Mouse (Mus musculus): ENCODE results near the gene Rpl13a.

The Rpl13a gene

GRCm38 (mm10) chr7:45083300-45083890 is 45.2 kb downstream of the Rpl13a start:
- DNase-seq: no peak

DNA sequence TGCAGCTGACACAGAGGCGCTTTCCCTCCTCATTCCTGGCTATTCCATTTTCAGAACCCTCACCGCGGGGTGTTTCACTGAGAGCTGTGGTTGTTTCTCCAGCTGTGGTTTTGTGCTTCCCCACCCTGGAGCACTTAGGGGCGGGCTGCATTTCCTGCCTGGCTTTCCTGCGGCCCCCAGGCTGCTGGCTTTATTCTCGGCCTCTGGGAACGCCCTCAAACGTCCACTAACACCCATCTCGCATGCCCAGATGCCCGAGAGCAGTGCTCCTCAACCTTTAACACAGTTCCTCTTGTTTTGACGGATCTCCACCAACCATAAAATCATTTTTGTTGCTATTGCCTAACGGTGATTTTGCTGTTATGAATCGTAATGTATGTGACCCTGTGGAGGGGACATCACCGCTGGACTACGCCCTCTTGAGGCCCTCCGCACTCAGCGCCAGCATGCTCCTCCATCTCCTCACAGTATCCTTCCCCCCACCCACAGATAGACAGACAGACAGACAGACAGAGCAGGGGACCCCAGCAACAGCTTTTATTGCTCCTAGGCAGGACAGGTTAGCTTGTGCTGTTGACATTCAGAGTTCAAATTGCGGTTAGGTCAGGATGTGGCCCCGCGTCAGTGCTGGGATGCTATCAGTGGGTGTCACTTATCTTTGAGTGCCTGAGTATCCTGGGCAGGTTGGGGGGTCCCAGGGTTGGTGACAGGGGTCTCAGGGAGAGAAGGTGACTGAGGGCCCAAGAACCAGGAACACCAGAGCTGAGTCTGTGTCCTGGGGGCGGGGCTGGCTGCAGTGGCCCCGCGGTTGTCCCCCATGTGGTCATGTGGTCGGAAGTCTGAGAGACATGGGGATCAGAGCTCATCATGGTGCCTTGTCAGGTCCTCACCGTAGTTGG is 45.9 kb downstream of the Rpl13a start:
- DNase-seq: no peak

DNA sequence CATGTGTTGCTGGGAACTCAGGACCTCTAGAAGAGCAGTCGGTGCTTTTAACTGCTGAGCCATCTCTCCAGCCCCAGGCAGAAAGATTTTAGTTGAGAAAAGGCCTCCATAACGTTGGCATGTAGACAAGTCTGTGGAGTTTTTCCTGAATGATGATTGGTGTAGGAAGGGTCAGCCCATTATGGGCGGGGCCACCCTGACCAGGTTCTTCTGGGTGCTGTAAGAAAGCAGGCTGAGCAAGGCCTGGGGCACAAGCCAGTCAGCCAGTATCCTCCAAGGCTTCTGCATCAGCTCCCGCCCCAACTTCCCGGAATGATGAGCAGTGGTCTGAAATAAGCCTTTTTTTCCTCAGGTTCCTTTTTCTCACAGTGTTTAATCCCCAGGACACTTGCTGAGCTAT is 47.5 kb downstream of the Rpl13a start:
- no peak for DNase-seq

GRCm38 (mm10) chr7:45079856-45080255 is 48.7 kb downstream of the Rpl13a start:
- DNase-seq: peak; percentile 90

GRCm38 (mm10) chr7:45078513-45078912 is 50.0 kb downstream of the Rpl13a start:
- DNase-seq: peak; percentile 73

DNA sequence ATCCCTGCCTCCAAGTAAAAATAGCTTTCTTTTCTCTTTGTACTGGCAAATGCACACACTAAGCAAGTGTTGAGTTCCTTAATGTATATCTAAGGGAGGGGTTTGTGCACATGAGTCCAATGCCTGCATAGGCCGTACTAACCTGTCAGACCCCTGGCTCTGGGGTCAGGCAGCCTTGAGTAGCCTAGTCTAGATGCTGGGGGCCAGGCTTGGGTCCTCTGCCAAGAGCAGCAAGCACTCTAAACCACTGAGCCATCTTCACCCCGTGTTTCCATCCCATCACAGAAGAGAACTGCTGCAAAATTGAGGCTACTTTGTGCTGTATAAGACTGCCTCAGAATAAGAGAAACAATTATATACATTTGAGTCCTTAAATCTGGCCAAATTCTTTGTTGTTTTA is 50.7 kb downstream of the Rpl13a start:
- no peak for DNase-seq

DNA sequence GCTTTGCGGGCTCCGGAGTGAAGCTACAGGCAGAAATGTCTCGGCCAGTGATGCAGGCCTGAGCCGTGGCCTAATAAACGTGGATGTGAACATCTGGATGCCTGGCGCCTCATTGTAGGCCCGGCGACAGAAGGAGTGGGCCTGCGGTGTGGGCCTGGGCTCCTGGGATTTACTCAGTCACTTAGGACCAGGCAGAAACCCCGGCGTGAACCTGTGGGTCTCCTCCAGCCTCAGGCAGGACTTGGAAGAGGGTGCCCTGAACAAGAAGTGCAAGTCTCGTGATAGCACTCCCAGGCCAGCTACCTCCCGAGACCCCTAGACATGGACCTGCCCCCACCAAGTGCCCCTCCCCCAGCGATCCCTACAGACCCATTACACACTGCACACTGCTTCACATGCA is 51.2 kb downstream of the Rpl13a start:
- DNase-seq: no peak

DNA sequence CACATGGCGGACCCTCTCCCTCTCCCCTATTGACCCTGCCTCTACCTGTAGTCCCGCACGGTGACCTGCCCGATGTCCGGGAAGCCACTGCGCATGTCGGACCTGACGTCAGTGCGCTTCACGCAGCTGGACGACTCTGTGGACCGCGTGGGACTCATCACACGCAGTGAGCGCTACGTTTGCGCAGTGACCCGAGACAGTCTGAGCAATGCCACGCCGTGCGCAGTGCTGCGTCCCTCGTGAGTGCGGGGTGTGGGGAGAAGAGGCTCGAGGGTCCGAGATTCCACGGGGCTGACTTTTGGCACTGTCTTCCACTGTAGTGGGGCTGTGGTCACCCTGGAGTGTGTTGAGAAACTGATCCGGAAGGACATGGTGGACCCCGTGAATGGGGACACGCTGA is 52.1 kb downstream of the Rpl13a start:
- no peak for DNase-seq

Measured in cerebellum, adult 9-10 months (tissue).